Mouse (Mus musculus) layer of hippocampus, adult 8-10 months (tissue): Measurements from ENCODE around the gene Prr23a2. TPM values are rescaled to one million over a fixed set of nuclear protein-coding genes. Genes with fewer than 3 reads are reported as not detected.

Experiments
- DNase-seq, 2 experiments: peaks; one replicate each; pipeline ENCODE4 v3.0.0; 2022; ENCODE audit warnings: low spot score in 2 of 2
- total RNA-seq, 4 experiments: library from RNA; stranded (reverse); gene quantifications; 2 replicates each; pipeline ENCODE4 v1.2.4; 2022

Gene Prr23a2
- not detected for total RNA-seq

DNA sequence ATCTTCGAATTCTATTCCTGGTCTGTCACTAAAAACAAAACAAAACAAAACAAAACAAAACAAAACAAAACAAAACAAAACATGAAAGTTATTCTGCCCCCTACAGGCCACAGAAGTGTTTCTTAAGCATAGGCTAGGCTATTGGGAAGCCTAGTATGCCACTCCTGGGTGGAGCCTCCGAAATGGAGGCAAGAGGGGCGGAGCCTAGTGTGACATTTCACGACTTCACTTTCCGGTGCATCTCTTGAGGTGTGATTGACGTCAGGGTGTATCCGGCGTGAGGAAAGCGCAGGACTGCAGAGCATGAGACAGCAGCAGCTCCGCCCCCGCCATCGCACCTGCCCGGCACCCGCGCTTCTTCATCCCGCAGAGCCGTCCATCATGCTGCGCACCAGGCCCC lies at the start of gene Prr23a2:
Prr23a2 (plus strand) TSS at position 285 of the 400 bp plus-strand sequence.
- no peak for DNase-seq

DNA sequence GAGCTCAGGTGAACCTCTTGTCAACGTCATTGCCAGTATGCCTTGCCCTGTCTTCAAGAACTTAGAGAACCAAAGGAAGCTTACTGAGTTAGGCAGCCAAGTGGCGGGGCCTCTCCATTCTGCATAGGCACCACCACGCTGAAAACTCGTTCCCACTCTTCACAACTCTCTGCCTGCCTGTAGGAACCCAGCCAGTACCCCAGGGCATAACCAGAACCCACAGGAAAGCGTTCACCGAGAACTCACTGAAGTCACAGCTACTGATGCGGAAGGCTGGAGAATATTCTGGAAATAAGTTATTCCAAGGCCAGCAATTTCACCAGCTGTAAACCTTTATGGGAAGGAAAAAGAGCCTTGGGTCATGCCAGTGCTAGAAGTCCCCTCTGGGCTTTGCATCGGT lies 48.7 kb upstream of the Prr23a2 start:
- DNase-seq = no peak

DNA sequence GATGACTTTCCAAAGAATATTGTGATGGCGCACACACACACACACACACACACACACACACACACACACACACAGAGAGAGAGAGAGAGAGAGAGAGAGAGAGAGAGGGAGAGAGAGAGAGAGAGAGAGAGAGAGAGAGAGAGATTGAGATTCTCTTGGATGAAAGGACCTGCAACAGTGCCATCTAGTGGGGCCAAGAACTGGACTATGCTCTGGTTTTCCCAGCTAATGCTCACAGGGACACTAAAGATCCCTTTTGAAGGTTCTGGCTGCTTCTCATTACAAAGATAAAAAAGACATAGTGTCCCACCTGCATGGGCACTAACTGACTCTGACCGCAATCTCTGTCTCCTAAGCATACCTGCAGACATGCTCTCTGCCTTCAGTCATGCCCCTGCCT lies 46.8 kb upstream of the Prr23a2 start:
- peak in 1 of 2 experiments; percentile 51 for DNase-seq

DNA sequence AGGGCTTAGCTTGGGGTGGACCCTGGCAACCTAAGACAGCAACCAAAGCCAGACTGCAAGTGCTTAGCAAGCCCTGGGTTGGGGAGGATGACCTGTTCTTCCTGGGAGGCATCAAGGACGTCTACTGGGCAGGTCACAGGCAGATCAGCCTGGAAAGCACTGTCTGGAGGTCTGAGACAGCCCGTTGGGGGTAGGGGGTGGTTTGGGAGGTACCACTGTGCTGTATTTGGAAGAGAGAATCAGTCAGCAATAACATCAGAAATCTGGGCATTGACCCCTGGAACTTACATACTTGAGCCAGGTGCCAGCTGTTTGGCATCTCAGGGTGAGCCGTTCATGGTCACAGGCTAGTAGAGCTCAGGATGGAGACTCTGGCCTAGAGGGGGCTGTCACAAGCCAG lies 40.2 kb upstream of the Prr23a2 start:
- no peak for DNase-seq

DNA sequence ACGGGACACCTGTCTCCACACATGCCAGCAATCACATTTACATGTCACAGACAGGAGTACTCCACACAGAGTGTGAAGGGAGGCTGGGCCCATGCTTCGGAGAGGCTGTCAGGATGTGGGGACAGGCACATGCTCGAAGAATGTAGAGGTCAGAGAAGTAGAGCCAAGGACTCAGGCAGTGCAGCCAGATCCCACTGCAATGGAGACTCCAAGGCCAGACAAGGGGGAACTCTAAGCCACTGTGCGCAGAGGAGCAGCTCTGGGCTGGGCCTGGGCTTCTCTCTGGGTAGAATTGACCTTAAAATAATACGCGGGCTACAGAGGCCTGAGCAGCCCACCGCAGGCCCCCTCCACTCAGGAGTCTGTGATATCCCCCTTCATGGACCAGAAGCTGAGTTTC lies 38.7 kb upstream of the Prr23a2 start:
- no peak for DNase-seq

DNA sequence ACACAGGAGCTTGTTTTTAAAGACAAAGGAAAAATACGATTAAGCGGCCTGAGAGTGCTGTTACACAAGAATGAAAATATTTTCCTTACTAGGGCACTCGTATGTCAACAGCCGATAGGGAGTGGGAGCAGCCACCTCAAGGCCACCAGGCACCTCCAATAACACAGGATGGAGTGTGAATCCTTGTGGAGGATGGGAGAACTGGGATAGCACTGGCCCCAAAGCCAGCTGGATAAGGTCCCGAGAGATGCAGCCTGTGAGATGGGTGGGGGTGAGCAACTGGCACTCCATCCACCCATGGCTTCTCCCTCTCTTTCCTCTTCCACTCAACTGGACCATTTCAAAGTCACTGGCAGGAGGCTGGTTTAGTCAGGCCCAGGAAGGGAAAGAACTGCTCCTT lies 37.3 kb upstream of the Prr23a2 start:
- no peak for DNase-seq

DNA sequence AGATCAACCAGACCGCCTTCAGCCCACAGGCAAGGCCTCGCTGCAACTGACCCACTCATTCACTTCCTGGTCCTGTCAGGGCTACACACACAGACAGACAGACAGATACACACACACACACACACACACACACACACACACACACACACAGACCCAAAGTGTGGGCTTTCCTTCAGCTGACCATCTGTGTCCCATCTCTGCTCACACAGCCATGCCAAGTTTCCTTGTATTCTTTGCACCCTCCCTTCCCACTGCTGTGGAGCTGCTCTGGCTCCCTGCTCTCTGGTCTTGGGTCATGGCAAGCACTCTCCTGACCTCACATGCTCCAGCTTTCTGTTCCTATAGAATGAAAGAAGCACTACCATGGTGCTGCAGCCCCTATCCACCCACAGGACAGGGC lies 36.8 kb upstream of the Prr23a2 start:
- no peak for DNase-seq

DNA sequence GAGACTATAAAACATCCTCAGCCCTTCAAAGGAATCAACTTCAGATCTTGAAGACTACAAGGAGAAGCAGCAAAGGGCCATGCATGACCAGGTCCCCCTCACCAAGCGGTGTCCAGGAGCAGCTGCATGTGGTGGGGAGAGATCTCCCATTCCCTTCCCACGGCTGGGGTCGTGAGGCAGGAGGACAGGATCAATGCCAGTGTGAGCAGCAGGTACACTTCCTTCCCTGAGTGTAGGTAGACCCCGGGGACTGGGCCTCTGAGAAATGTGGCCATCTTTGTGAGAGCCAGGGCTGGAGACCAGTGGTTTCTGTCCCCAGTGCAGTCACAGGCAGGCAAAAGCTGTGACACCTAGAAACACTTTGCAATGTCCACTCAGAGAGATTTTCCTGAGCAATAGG lies 35.8 kb upstream of the Prr23a2 start:
- no peak for DNase-seq

DNA sequence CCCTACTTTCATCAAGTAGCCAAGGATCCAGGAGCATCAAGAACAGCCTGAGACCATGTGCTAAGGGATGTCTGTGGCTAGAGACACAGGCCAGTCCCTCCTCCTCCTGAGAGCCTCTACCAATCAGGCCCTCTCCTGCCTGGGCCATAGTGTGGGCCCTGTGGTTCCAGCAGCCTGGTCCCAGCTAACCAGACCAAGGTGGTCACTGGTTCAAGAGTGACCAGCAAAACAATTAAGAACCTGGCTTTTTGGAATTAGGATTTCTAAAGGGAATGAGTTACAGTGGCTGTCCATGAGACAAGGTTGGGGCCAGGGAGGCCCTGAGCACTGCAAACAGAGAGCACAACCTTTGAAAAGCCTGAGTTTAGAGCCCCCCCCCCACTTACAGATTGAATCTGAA lies 35.2 kb upstream of the Prr23a2 start:
- no peak for DNase-seq

DNA sequence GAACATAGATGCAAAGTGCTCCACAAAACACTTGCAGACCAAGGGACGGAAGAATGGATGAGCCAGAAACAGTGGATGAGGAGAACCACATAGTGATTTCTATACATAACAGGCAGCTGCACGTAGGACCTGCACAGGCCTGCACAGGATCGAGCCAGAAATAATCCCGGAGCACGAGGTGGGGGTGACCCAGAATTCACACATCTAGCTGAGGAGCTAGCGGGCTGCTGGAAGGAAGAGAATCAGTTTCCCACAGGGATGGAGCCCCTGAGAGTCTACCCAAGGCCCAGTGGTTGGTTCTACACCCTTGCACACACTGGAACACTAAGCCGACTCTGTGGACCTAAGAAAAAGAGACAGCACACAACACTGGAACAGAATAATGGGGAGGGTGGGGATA lies 32.5 kb upstream of the Prr23a2 start:
- DNase-seq = no peak

DNA sequence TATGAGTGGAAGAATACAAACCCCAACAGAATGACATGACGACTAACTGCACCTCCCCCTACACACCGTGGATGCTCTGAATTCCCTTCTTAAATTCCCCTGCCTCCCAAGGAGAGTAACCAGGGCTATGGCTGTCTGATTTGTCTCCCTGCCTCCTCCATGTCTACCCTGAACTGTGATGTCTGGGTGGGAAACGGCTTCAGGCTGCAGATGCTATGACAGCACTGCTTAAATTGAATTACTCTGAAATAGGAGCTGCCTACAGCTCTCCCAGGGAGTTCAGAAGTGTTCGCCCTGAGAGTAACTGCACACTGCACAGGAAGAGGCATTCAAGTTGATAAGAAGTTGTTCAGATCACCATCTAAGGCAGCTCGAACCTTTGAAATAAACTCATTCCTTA lies 26.8 kb upstream of the Prr23a2 start:
- DNase-seq = no peak

DNA sequence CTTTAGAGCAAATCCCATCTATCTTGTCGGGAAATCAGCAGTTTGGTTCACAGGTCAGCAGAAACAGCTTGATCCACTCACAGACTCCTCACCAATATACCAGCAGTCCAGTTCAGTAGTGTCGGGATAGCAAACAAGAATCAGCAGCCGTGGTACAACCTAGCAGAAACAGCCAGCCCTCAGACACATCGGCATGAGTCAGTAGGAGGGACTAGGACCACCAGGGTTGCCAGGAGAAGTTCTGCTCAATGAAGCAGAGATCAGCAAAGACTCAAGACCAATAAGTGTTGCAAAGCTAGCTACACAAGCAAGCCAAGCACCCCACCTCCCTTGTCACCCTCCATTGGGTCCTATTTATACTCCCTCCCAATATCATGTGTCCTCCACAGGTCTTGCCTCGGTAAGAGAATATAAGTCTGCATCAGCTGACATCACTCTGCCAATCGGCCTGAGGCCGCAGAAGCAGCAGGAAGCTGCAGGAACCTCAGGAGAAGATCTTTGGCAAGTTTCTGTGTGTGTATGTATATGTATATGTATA lies 18.7 kb upstream of the Prr23a2 start:
- DNase-seq = no peak

DNA sequence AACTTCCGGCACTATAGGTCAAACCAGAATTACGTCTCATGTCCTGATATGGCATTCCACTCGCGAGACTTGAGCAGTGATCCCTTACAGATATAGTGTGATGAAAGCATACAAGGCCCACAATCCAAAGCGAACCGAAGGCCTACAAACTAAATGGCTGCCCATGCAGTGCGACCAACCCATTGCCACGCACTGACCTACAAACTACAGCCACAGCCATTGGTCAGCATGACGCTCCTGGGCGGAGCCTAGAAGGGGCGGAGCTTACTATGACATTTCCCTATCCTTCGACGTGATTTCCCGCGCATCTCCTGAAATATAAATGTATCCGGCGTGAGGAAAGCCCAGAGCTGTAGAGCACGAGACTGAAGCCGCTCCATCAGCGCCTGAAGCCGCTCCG lies 14.2 kb upstream of the Prr23a2 start, which contains the start of gene Prr23a1:
Prr23a1 (plus strand) TSS at position 387 of the 400 bp plus-strand sequence.
- DNase-seq = no peak

DNA sequence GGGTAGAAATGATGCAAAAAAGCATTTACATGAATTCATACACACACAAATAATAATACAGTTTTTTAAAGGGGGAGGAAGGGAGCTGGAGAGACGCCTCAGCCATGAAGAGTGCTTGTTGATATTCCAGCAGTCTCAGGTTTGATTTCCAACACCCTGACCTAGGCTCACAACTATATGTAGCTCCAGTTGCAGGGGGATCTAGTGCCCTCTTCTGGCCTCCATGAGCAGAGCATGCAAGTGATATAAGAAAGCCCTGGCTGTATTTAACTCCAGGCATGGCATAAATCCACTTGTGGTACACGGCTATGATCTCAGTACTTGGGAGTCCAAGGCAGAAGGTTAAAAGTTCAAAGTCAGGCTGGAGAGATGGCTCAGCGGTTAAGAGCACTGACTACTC lies 7.2 kb downstream of the Prr23a2 start:
- DNase-seq = no peak

DNA sequence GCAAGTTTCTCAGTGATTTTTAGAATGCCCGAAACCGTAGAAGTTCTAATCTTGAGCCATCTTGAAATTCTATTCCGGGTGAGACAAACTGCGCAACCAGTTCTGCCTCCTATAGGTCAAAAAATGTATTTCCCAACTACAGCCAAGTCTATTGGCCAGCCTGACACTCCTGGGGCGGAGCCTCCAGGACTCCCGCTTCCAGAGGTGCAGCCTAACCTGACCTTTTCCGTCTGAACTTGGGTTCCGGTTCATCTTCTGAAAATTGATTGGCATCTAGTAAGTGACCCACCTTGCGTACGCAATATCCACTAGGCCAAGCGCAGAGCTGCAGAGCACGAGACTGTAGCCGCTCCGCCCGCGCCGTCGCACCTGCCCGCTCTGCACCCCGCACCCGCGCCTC lies 8.3 kb downstream of the Prr23a2 start, which contains the start of gene Prr23a3:
Prr23a3 (plus strand) TSS at position 197 of the 400 bp plus-strand sequence.
- no peak for DNase-seq

DNA sequence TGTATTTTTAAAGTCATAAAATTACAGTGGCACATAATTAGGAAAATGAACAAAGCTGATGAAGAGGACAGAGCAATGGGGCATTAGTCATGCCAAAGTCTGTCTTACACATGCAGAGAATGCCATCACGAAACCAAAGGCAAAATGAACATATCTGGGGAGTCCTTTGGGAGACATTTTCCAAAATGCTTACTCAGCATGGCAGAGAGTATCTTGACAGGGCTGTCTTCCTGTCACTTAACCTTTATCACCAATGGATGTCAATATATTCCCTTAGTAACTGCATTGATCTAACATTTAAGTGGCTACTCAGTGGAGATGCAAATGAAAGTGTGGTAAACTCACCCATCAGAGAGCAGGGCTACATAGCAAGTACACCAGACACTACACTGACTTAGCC lies 45.2 kb downstream of the Prr23a2 start:
- no peak for DNase-seq

DNA sequence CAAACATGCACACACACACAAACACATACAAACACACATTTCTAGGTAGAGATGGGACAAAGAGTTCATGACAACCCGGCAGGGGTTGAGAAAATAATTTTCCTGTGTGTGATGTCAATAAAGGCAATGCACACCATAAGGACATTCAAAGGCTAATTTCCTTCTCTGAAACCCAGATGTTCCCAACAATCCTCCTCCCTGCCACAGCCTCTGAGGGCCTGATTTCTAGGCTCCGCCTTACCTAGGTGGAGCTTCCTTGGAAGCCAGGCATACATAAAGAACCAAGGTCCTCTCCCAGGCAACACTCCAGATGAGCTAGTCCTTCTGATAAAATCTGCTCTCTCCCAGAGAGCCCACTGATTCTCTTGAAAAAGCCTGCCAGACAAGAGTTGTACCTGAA lies 46.5 kb downstream of the Prr23a2 start, which contains the start of gene 7420426K07Rik:
7420426K07Rik (plus strand) TSS at position 301 of the 400 bp plus-strand sequence.
- DNase-seq = no peak

Other genes starting within 250 kb of the Prr23a2 start
- not detected for gene Prr23a1, start 14.0 kb upstream of the Prr23a2 start, total RNA-seq
- not detected for gene Prr23a3, start 8.3 kb downstream of the Prr23a2 start, total RNA-seq
- gene 7420426K07Rik, start 46.6 kb downstream of the Prr23a2 start, total RNA-seq = not detected
- gene Foxl2, start 98.8 kb downstream of the Prr23a2 start, total RNA-seq = 1 to 10 TPM in 1 of 4 experiments, under 1 TPM in 3; 0.52 to 1.1 (median 0.83) TPM
- 10 to 100 TPM; 45.8 to 55.6 (median 51.0) TPM for gene Faim, start 129.9 kb downstream of the Prr23a2 start, total RNA-seq
- under 1 TPM in 2 of 4 experiments, not detected in 2; 0.27 to 0.31 TPM for gene Gm1123, start 179.2 kb downstream of the Prr23a2 start, total RNA-seq